Mouse (Mus musculus) intestine, embryonic 15.5 days (tissue): Measurements from ENCODE around the gene Rpap1. TPM values are rescaled to one million over a fixed set of nuclear protein-coding genes. Genes with fewer than 3 reads are reported as not detected.

ENCODE experiments used
- ATAC-seq: fragments of 200-750 bp; cut with Nextera tagmentation; 2 replicates; pipeline ENCODE4 v1.8.0; 2017; ENCODE audit warnings: moderate TSS enrichment, moderate library complexity
- H3K27ac ChIP-seq: fragments of 300-500 bp; sonication (generic); 2 replicates; pipeline ENCODE4 v1.5.1; 2015; ENCODE audit warnings: mild to moderate bottlenecking, inconsistent platforms
- H3K27me3 ChIP-seq: fragments of 300-500 bp; sonication (generic); replicated peaks from 2 replicates; pipeline ENCODE4 v1.6.1; 2015; ENCODE audit warnings: inconsistent platforms
- H3K36me3 ChIP-seq: fragments of 300-500 bp; sonication (generic); 2 replicates; pipeline ENCODE4 v1.6.1; 2015; ENCODE audit warnings: inconsistent platforms
- H3K4me1 ChIP-seq: fragments of 300-500 bp; sonication (generic); replicated peaks from 2 replicates; pipeline ENCODE4 v1.6.1; 2015; ENCODE audit warnings: inconsistent platforms
- H3K4me2 ChIP-seq: fragments of 300-500 bp; sonication (generic); replicated peaks from 2 replicates; pipeline ENCODE4 v1.6.1; 2015; ENCODE audit warnings: mild to moderate bottlenecking, inconsistent platforms
- H3K4me3 ChIP-seq: fragments of 300-500 bp; sonication (generic); replicated peaks from 2 replicates; pipeline ENCODE4 v1.5.1; 2015; ENCODE audit warnings: inconsistent platforms
- H3K9ac ChIP-seq: fragments of 300-500 bp; sonication (generic); 2 replicates; pipeline ENCODE4 v1.6.1; 2015; ENCODE audit warnings: inconsistent platforms
- H3K9me3 ChIP-seq: fragments of 300-500 bp; sonication (generic); 2 replicates; pipeline ENCODE4 v1.6.1; 2016; ENCODE audit warnings: inconsistent platforms
- WGBS: fragments of 180-500 bp; shearing (Covaris S2); methylation state at CpG from one replicate; pipeline ENCODE4 v1.1.7; 2015; 5-methylcytosine and 5-hydroxymethylcytosine counted together
- polyA plus RNA-seq: library from polyadenylated mRNA; unstranded; fragments of >200 nt; fragmentation: Nextera tagmentation; extraction: Ambion mirVana; gene quantifications from 2 replicates; pipeline ENCODE4 v1.2.1, GENCODE M21; 2015

The Rpap1 gene
- polyA plus RNA-seq, 1 experiment from 2014 or later, result 24.2 TPM

- Histone ChIP-seq H3K4me2 (no peak overlapping the region), H3K36me3 (no peaks in the 10 kb centered on the region), H3K9me3 (no peaks in the 10 kb centered on the region), H3K4me3 (no peak overlapping the region), H3K27me3 (no peaks in the 10 kb centered on the region; the same call in 1 of the 2 replicates), H3K9ac (no peak overlapping the region), H3K4me1 (peaks cover 3% of the 10 kb centered on the region; the same call in 1 of the 2 replicates), H3K27ac (no peak overlapping the region)
- ATAC-seq, result no peak
- WGBS, result 89% methylated on average over 2 of the region's 2 CpGs
Measured at GRCm38 (mm10) chr2:119789996-119790395, 2.7 kb upstream of the Rpap1 start.

DNA sequence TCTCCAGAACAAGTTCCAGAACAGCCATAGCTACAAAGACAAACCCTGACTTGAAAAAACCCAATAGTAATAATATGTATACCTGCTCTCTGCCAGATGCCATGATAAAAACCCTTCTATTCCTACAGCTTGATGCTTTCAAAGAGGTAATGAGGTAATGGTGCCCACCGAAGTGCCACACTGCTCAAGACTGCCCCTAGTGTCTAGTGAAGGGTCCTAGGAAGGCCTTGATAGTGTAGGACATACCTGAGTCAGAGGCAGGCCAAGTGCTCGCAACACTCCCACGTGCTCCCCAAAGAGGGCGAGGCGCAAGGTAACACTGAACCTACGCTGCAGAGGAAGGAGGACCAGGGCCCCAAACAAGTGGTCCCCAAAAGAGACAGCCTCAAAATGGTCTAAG, 20.1 kb downstream of the Rpap1 start:
- Histone ChIP-seq H3K36me3 (peaks cover 53% of the 10 kb centered on the region), H3K4me3 (no peak overlapping the region), H3K9me3 (no peaks in the 10 kb centered on the region), H3K27ac (no peak overlapping the region), H3K4me2 (no peak overlapping the region), H3K27me3 (no peaks in the 10 kb centered on the region), H3K4me1 (no peaks in the 10 kb centered on the region), H3K9ac (no peak overlapping the region)
- 0 out of 2 replicates have a peak, but pooled peaks have one; percentile 23 for ATAC-seq
- 91% methylated on average over 6 of the region's 6 CpGs for WGBS

DNA sequence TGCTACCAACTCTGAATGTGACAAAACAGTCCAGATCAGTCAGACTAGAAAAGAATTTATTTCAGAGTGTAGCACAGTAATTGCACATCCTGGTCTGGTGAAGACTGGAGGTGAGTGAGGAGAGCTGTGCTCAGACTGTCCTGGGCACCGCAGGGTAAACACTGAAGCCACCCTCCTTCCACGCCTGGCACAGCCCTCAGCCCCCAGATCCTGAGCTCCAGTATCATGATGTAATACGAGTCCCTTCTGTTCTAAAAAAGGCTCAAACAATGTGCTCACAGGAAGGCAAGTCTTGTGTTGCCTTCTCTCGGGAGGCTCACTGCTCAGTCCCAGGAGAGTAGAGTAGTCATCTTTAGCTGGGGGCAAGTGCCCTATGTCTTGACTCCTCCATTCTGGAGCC, 23.4 kb downstream of the Rpap1 start:
- Histone ChIP-seq H3K9me3 (no peaks in the 10 kb centered on the region), H3K27ac (no peak overlapping the region), H3K4me2 (no peak overlapping the region), H3K36me3 (peaks cover 27% of the 10 kb centered on the region), H3K4me3 (no peak overlapping the region), H3K9ac (no peak overlapping the region), H3K4me1 (0 out of 2 replicates have a peak, but pooled peaks cover 3% of the 10 kb centered on the region), H3K27me3 (peaks cover 14% of the 10 kb centered on the region)
- ATAC-seq, result no peak
- WGBS, result 74% methylated on average over 4 of the region's 4 CpGs

- 69% methylated on average over 1 of the region's 1 CpGs for whole genome bisulfite sequencing
- no peak overlapping the region for H3K4me2 ChIP-seq
- no peak overlapping the region for H3K27ac ChIP-seq
- H3K27me3 ChIP-seq, result peaks cover 30% of the 10 kb centered on the region
- H3K9ac ChIP-seq, result no peak overlapping the region
- no peak overlapping the region for H3K4me3 ChIP-seq
- no peak for ATAC-seq
- H3K36me3 ChIP-seq, result peaks cover 18% of the 10 kb centered on the region; the same call in 1 of the 2 replicates
- H3K9me3 ChIP-seq, result no peaks in the 10 kb centered on the region
- H3K4me1 ChIP-seq, result peaks cover 16% of the 10 kb centered on the region
Measured at GRCm38 (mm10) chr2:119762276-119762675, 25.1 kb downstream of the Rpap1 start.

DNA sequence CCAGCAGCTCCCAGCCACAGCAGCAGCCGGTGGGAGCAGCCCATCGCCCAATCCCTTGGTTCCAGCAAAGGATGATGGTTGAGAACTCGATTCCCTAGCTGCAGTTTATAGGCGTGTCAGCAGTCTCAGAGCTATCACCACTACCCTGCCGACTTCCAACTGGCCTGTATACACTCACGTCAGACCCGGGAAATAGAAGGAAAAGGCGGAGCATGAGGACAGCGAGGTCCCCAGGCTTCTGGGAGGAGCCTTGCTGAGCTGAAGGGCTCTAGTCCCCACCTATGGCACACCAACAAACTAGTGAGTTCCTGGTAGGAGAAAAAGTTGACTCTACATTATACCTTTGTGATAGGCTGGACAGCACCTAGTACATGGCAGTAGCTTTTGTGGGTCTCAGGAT, 27.1 kb downstream of the Rpap1 start, which contains the start of gene Ltk:
TSS of gene Ltk (minus strand) at position 181 of the 400 bp plus-strand sequence.
- Histone ChIP-seq H3K4me1 (peaks cover 16% of the 10 kb centered on the region), H3K9ac (no peak within 1 kb of the TSS), H3K9me3 (no peaks in the 10 kb centered on the region), H3K4me2 (peak within 1 kb of the TSS; percentile 99), H3K36me3 (peaks cover 9% of the 10 kb centered on the region; the same call in 1 of the 2 replicates), H3K4me3 (no peak within 1 kb of the TSS), H3K27ac (no peak within 1 kb of the TSS), H3K27me3 (peaks cover 43% of the 10 kb centered on the region)
- ATAC-seq, result peak; percentile 14; the same call in 1 of the 2 replicates
- WGBS, result 12% methylated on average over 9 of the region's 9 CpGs

- H3K36me3 ChIP-seq, result peaks cover 2% of the 10 kb centered on the region; the same call in 1 of the 2 replicates
- ATAC-seq, result peak; percentile 16
- H3K4me2 ChIP-seq, result peak overlapping the region; percentile 99
- peak overlapping the region; percentile 65 for H3K4me3 ChIP-seq
- peaks cover 43% of the 10 kb centered on the region for H3K27me3 ChIP-seq
- H3K9ac ChIP-seq, result peak overlapping the region; percentile 63; the same call in 1 of the 2 replicates
- H3K4me1 ChIP-seq, result peaks cover 16% of the 10 kb centered on the region
- 7% methylated on average over 44 of the region's 44 CpGs for WGBS
- no peak overlapping the region for H3K27ac ChIP-seq
- no peaks in the 10 kb centered on the region for H3K9me3 ChIP-seq
Measured at GRCm38 (mm10) chr2:119758844-119759835, 28.2 kb downstream of the Rpap1 start.

GRCm38 (mm10) chr2:119758101-119758843, 29.1 kb downstream of the Rpap1 start:
- under 1% methylated on average over 56 of the region's 77 CpGs for WGBS

DNA sequence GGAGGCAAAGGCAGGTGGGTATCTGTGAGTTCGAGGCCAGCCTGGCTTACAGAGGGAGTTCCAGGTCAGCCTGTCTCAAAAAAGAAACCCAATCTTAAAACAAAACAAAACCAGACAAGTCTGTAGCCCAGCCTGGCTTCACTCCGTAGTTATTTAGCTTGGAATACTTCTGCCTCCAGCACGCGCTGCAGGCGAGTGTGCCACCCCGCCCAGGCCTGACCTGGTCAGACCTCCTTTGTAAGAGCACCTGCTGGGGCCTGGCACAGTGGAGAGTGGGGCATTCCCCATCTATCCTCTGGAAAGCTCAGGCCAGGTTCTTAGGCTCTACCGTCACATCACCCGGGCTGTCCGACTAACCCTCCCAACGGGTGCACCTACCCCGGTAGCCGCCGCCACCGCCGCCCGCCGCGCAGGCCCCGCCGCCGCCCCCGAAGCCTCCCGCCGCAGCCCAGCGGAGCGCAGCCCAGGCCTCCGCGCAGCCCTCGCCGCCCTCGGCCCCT, 29.7 kb downstream of the Rpap1 start:
- Histone ChIP-seq H3K36me3 (no peaks in the 10 kb centered on the region), H3K27ac (no peak overlapping the region), H3K9ac (peak overlapping the region; percentile 63), H3K4me1 (peaks cover 16% of the 10 kb centered on the region), H3K4me3 (peak overlapping the region; percentile 65), H3K27me3 (peaks cover 43% of the 10 kb centered on the region), H3K9me3 (no peaks in the 10 kb centered on the region), H3K4me2 (peak overlapping the region; percentile 99)
- WGBS, result 2% methylated on average over 28 of the region's 31 CpGs
- peak; percentile 68 for ATAC-seq

More at GRCm38 (mm10) chr2:119758101-119758843, 29.1 kb downstream of the Rpap1 start:
- H3K27me3 ChIP-seq, result peaks cover 43% of the 10 kb centered on the region
- no peaks in the 10 kb centered on the region for H3K36me3 ChIP-seq
- no peak overlapping the region for H3K27ac ChIP-seq
- H3K4me1 ChIP-seq, result peaks cover 16% of the 10 kb centered on the region
- ATAC-seq, result peak; percentile 68
- H3K9ac ChIP-seq, result peak overlapping the region; percentile 63
- peak overlapping the region; percentile 99 for H3K4me2 ChIP-seq
- H3K4me3 ChIP-seq, result peak overlapping the region; percentile 65
- no peaks in the 10 kb centered on the region for H3K9me3 ChIP-seq

GRCm38 (mm10) chr2:119749260-119749659, 38.1 kb downstream of the Rpap1 start:
- H3K4me1 ChIP-seq, result peaks cover 3% of the 10 kb centered on the region
- WGBS, result 75% methylated on average over 13 of the region's 13 CpGs
- no peak overlapping the region for H3K4me2 ChIP-seq
- no peak overlapping the region for H3K9ac ChIP-seq
- H3K27me3 ChIP-seq, result peaks cover 3% of the 10 kb centered on the region; the same call in 1 of the 2 replicates
- no peaks in the 10 kb centered on the region for H3K9me3 ChIP-seq
- no peaks in the 10 kb centered on the region for H3K36me3 ChIP-seq
- H3K27ac ChIP-seq, result no peak overlapping the region
- no peak for ATAC-seq
- H3K4me3 ChIP-seq, result no peak overlapping the region

GRCm38 (mm10) chr2:119747554-119747953, 39.8 kb downstream of the Rpap1 start:
- Histone ChIP-seq H3K36me3 (no peaks in the 10 kb centered on the region), H3K9ac (no peak overlapping the region), H3K27me3 (peaks cover 16% of the 10 kb centered on the region), H3K4me1 (peaks cover 15% of the 10 kb centered on the region), H3K27ac (no peak overlapping the region), H3K4me2 (no peak overlapping the region), H3K4me3 (no peak overlapping the region), H3K9me3 (no peaks in the 10 kb centered on the region)
- no peak for ATAC-seq
- WGBS, result 78% methylated on average over 7 of the region's 7 CpGs

DNA sequence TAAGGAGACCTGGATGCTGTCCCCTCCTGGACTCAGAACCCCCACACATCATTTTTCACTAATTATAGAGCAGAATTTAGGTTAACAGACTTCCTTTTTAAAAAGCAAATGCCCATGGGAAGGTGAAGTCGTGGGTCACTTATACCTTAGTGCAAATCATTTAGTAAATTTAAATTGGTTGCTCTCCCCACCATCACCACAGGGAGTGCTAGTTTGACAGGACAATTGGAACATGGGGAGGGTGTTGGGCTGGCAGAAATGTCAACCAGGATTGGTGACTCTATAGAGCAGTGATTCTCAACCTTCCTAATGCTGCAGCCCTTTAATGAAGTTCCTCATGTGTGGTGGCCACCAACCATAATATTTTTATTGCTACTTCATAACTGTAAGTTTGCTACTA, 42.1 kb downstream of the Rpap1 start:
- peak overlapping the region; percentile 100 for H3K4me2 ChIP-seq

More for the DNA sequence above, 42.1 kb downstream of the Rpap1 start:
- Histone ChIP-seq H3K9me3 (no peaks in the 10 kb centered on the region), H3K4me1 (peaks cover 24% of the 10 kb centered on the region), H3K36me3 (no peaks in the 10 kb centered on the region), H3K27me3 (peaks cover 19% of the 10 kb centered on the region), H3K27ac (peak overlapping the region; percentile 83; the same call in 1 of the 2 replicates), H3K9ac (no peak overlapping the region), H3K4me3 (no peak overlapping the region)
- ATAC-seq, result no peak
- 7% methylated on average over 1 of the region's 1 CpGs for WGBS
